Mouse (Mus musculus) left cerebral cortex, adult 2 months (tissue): ENCODE results near the gene Cadm4. TPM values are rescaled to one million over a fixed set of nuclear protein-coding genes. Genes with fewer than 3 reads are reported as not detected.

ENCODE experiments used
- DNase-seq, 2 experiments: peaks; one replicate each; pipeline ENCODE4 v3.0.0; 2021 to 2022; ENCODE audit warnings: low spot score in 2 of 2, mixed read lengths in 1 of 2; ENCODE audit errors: extremely low spot score in 1 of 2
- H3K27ac ChIP-seq: fragments of 200-600 bp; 2 replicates; pipeline ENCODE4 v1.8.1; 2022
- H3K4me3 ChIP-seq: fragments of 200-600 bp; 2 replicates; pipeline ENCODE4 v1.8.1; 2022
- CTCF ChIP-seq: fragments of 200-600 bp; IDR thresholded peaks from 2 replicates; pipeline ENCODE4 v1.8.1; 2022; ENCODE audit warnings: antibody characterized with exemption, mild to moderate bottlenecking, moderate library complexity
- intact Hi-C: fragments of 180-260 bp; cut with DNase I; formaldehyde crosslinking; loops from one replicate; pipeline ENCODE4 v1.15.1; 2025
- long read RNA-seq, 2 experiments: library from polyadenylated mRNA; stranded (forward); transcript quantifications; one replicate each; pipeline ENCODE4 v2.0.0; 2021; ENCODE audit warnings: borderline mapping rate in 2 of 2
- total RNA-seq, 2 experiments: library from RNA; stranded (reverse); gene quantifications; 2 replicates each; pipeline ENCODE4 v1.2.3; 2021

The Cadm4 gene
- total RNA-seq = 100 to 1,000 TPM; 213 to 219 TPM
- long read RNA-seq, experiment 1, transcript Cadm4-201 (9 exons, 2,161 nt) = major isoform, 17 of 23 reads
- long read RNA-seq, experiment 1, partial matches to known transcripts = 1 of 23 reads
- long read RNA-seq, experiment 1, other reads (novel, unspliced or antisense) = 5 of 23 reads
- long read RNA-seq, experiment 2, transcript Cadm4-201 (9 exons, 2,161 nt) = major isoform, 8 of 13 reads
- long read RNA-seq, experiment 2, partial matches to known transcripts = 1 of 13 reads
- long read RNA-seq, experiment 2, other reads (novel, unspliced or antisense) = 4 of 13 reads

GRCm38 (mm10) chr7:24481474-24482207 lies at the start of gene Cadm4:
Gene Cadm4, plus strand, starts transcription at chr7:24482023.
- DNase-seq = peak; percentile 89 to 93
- intact Hi-C loops = loop anchor here (2.0 kb wide), 3 partner anchors 25 to 49 kb away; partner anchors contain the start of genes Irgq and Zfp428
- Histone ChIP-seq H3K4me3 (peak within 1 kb of the TSS; percentile 59), H3K27ac (peak within 1 kb of the TSS; percentile 97)
- no peak for TF ChIP-seq CTCF

GRCm38 (mm10) chr7:24435305-24435704 lies 46.5 kb upstream of the Cadm4 start:
- Histone ChIP-seq H3K4me3 (no peak overlapping the region), H3K27ac (no peak overlapping the region)
- no peak for DNase-seq
- TF ChIP-seq CTCF = no peak
- intact Hi-C loops = no loop called here

- peak in 1 of 2 experiments; percentile 60 for DNase-seq
- H3K27ac ChIP-seq = peak overlapping the region; percentile 73
- TF ChIP-seq CTCF = no peak
- intact Hi-C loops = no loop called here
- H3K4me3 ChIP-seq = no peak overlapping the region
These were observed 43.8 kb upstream of the Cadm4 start for GRCm38 (mm10) chr7:24437981-24438380.

- no peak for TF ChIP-seq CTCF
- intact Hi-C loops = no loop called here
- Histone ChIP-seq H3K27ac (peak overlapping the region; percentile 50; the same call in 1 of the 2 replicates), H3K4me3 (no peak overlapping the region)
- DNase-seq = no peak
These were observed 42.6 kb upstream of the Cadm4 start for GRCm38 (mm10) chr7:24439191-24439590.

GRCm38 (mm10) chr7:24439891-24440290 lies 41.9 kb upstream of the Cadm4 start:
- H3K27ac ChIP-seq = peak overlapping the region; percentile 44; the same call in 1 of the 2 replicates
- TF ChIP-seq CTCF = no peak
- intact Hi-C loops = no loop called here
- no peak for DNase-seq
- H3K4me3 ChIP-seq = no peak overlapping the region

GRCm38 (mm10) chr7:24441785-24442184 lies 40.0 kb upstream of the Cadm4 start:
- intact Hi-C loops = no loop called here
- peak; percentile 55 to 57 for DNase-seq
- Histone ChIP-seq H3K27ac (no peak overlapping the region), H3K4me3 (no peak overlapping the region)
- peak; percentile 91 for TF ChIP-seq CTCF

GRCm38 (mm10) chr7:24442313-24442712 lies 39.5 kb upstream of the Cadm4 start:
- intact Hi-C loops = no loop called here
- H3K27ac ChIP-seq = no peak overlapping the region
- DNase-seq = no peak
- H3K4me3 ChIP-seq = no peak overlapping the region
- TF ChIP-seq CTCF = no peak

GRCm38 (mm10) chr7:24445266-24445926 lies 36.4 kb upstream of the Cadm4 start:
- intact Hi-C loops = no loop called here
- H3K4me3 ChIP-seq = no peak overlapping the region
- no peak for TF ChIP-seq CTCF
- H3K27ac ChIP-seq = peak overlapping the region; percentile 66
- no peak for DNase-seq

- Histone ChIP-seq H3K27ac (peak overlapping the region; percentile 66; the same call in 1 of the 2 replicates), H3K4me3 (no peak overlapping the region)
- TF ChIP-seq CTCF = peak; percentile 30
- peak in 1 of 2 experiments; percentile 45 for DNase-seq
- intact Hi-C loops = loop anchor here (2.0 kb wide), 1 partner anchor 34 kb away; no protein-coding TSS in a partner anchor
These were observed 35.0 kb upstream of the Cadm4 start for GRCm38 (mm10) chr7:24446697-24447340.

- peak overlapping the region; percentile 21 for H3K27ac ChIP-seq
- intact Hi-C loops = no loop called here
- TF ChIP-seq CTCF = no peak
- H3K4me3 ChIP-seq = no peak overlapping the region
- DNase-seq = no peak
These were observed 32.9 kb upstream of the Cadm4 start for GRCm38 (mm10) chr7:24448782-24449517.

GRCm38 (mm10) chr7:24450585-24451017 lies 31.2 kb upstream of the Cadm4 start:
- TF ChIP-seq CTCF = no peak
- no peak for DNase-seq
- intact Hi-C loops = no loop called here
- no peak overlapping the region for H3K4me3 ChIP-seq
- H3K27ac ChIP-seq = no peak overlapping the region
